Mouse (Mus musculus): Measurements from ENCODE around the gene Nfe2l2.

GRCm38 (mm10) chr2:75750869-75751268, 46.4 kb upstream of the Nfe2l2 start:
- no peak for TF ChIP-seq CTCF (IDR thresholded peaks at IDR 0.05; ENCODE audit: borderline replicate concordance, control insufficient read depth, extremely low read depth, insufficient read depth, low read length, poor library complexity)
- no peak for TF ChIP-seq POLR2A (IDR thresholded peaks at IDR 0.05; ENCODE audit: control insufficient read depth, extremely low read depth, insufficient read depth, low read length, poor library complexity)

Measured in thymus, adult 2 months (tissue).